Mouse (Mus musculus): ENCODE results near the gene Timm50.

The Timm50 gene

DNA sequence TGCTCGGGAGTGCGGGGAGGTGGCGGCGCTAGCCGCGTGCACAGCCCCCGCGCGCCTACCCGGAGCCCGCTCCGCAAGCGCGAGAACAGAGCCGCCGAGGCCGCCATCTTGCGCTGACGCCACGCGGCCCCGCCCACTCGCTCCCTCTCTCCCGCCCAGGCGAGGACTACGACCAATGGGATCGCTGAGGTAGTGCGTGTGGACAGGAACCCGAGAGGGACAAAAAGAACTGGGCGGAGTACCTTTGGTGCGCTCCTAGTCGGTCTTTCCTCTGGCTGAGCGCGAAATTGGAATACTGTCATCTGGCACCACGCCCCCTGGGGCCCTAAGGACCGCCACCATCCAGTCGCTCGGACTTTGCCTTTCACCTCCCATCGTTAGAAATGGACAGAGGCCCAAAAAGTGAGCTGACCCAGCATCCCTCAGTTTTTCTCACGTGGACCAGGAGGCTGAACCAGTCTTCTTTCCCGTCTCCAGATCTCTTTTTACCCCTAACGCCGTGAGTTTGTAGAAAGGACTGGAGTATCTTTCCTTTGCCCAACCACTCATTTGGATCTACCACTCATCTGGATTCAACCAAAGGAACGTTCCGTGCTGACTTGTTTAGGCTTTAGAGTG lies at the start of gene Timm50:
Gene Timm50 (minus strand): TSS at position 147 of the 618 bp plus-strand sequence.
- DNase-seq, result peak; percentile 97

DNA sequence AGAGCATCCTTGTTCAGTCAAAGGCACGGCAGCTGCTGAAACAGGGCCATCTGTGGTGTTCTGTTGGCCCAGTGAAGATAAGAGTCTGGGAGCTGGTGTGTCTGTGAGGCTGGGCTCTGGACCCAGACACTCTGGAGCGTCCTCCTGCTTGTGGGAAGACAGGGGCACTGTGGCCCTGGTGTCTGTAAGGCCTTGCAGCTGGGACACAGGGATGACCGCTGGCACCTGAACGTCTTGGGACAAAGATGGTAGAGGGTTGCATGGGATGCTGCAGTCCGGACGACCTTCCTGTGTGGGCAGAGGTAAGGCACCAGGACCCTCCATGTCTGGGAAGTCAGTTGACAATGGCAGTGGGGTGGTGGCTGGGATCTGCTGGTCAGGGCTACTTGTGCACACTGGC lies 48.4 kb upstream of the Timm50 start:
- DNase-seq, result no peak

DNA sequence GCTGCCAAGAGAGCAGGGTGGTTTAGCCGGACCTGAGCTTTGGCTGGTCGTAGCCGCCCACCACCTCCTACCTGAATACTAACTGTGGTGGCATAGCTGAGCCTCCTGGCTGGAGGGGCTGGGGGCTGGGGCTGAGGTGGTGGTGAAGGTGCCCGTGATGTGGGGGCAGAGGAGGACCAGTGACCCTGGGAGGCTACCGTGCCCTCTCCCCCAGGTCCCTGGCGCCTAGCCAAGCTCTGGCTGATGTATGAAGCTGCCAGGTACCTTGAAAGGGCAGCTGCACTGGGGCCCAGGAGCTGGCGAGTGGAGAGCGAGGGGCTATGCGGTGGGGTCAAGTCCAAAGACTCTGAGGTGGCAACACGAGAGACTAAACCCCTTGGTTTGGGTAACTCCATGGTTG lies 48.0 kb upstream of the Timm50 start:
- no peak for DNase-seq

DNA sequence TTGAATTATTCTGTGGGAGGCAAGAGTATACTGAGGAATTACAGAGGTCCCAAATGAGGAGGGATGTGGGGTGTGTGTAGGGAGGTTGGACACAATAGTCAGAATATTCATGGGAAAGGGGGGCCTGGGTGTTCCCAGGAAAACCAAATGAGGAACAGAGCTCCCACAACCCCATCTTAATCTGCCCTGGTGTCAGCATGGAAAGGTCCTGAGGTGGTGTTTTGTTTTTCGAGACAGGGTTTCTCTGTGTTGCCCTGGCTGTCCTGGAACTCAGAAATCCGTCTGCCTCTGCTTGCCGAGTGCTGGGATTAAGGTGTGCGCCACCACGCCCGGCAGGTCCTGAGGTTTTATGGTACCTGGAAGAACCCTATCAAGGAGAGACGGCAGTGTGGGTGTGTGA lies 46.6 kb upstream of the Timm50 start:
- no peak for DNase-seq

- DNase-seq, result no peak
These were observed 46.1 kb upstream of the Timm50 start for GRCm38 (mm10) chr7:28357984-28358383.

DNA sequence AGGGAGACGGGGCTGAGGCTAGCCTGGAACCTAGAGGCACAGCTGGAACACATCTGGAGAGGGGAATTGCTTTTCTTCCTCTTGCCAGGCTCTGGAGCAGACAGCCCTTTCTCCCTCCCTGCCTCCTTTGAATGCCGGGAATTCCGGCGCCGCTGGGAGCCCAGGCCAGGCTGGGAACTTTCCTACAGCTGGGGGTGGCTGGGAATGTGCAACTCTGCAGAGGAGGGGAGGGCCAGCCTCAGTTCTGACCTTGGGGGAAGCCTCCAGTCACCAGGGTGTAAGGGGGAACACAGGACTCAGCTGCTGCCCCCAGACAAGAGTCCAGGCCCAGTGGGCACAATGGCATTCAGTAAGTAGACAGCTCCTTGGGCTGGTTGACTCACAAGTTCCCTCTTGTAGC lies 45.1 kb upstream of the Timm50 start:
- DNase-seq, result no peak

- no peak for DNase-seq
These were observed 43.3 kb upstream of the Timm50 start for GRCm38 (mm10) chr7:28355221-28355620.

GRCm38 (mm10) chr7:28354596-28354995 lies 42.7 kb upstream of the Timm50 start:
- DNase-seq, result no peak

DNA sequence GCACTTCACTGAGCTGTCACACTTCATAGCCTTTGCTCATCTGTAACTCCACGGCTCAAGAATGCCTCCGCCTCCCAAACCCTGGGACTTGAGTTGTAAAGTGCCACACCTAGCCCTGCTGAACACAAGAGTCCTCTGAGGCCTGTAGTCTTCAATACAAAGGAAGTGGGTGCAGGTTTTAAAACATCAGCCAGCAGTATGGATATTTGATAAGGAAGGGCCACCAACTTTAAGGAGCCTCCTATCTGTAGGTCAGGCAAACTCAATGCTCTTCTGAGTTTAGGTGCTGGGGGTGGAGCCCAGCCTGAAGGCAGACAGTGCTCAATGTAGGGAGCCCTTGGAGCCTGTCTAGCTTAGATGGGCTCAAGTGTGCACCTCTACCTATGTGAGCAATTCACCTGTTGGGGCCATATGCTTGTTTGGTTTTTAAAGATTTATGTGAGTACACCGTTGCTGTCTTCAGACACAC lies 42.3 kb upstream of the Timm50 start:
- no peak for DNase-seq

GRCm38 (mm10) chr7:28353267-28353666 lies 41.4 kb upstream of the Timm50 start:
- no peak for DNase-seq

GRCm38 (mm10) chr7:28351676-28352191 lies 39.9 kb upstream of the Timm50 start:
- DNase-seq, result no peak

- peak; percentile 96 for DNase-seq
These were observed 38.4 kb upstream of the Timm50 start, which contains the start of gene Rps16 for GRCm38 (mm10) chr7:28350155-28350883. Rps16 (plus strand) TSS chr7:28350652.

DNA sequence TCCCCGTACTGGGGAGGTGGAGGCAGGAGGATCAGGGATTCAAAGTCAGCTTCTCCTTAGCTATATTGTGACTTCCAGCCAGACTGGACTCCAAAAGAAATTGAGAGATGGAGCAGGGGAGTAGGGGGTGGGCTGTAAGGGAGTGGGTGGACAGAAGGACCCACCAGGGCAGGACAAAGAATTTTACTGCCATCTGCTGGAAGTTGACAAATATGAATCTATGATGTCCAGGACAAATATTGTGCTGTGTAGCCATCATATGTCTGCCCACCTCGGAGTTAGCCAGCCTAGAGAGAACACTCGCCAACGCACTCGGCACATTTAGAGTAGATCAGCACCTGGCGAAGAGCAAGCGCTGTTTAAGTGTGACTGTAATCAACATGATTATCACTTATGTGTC lies 36.7 kb upstream of the Timm50 start:
- DNase-seq, result no peak

DNA sequence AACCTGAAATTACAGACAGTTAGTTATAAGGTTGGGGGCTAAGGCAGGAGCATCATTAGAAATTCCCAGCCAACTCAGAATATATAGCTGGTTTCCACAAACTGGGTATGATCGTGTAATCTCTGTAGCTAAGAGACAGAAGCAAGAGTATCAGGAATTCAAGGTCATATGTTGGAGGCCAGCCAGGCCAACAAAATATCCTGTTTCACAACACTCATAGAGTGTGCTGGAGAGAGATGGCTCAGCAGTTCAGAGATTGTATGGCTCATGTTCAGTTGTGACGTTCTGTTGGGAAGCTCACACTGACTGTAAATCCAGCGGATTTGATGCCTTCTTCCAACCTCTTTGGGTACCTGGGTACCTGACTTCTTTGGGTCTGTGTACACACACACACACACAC lies 35.9 kb upstream of the Timm50 start:
- DNase-seq, result no peak

- DNase-seq, result peak; percentile 77
These were observed 32.8 kb upstream of the Timm50 start for GRCm38 (mm10) chr7:28344637-28345036.

- DNase-seq, result no peak
These were observed 29.5 kb upstream of the Timm50 start for GRCm38 (mm10) chr7:28341381-28341780.

DNA sequence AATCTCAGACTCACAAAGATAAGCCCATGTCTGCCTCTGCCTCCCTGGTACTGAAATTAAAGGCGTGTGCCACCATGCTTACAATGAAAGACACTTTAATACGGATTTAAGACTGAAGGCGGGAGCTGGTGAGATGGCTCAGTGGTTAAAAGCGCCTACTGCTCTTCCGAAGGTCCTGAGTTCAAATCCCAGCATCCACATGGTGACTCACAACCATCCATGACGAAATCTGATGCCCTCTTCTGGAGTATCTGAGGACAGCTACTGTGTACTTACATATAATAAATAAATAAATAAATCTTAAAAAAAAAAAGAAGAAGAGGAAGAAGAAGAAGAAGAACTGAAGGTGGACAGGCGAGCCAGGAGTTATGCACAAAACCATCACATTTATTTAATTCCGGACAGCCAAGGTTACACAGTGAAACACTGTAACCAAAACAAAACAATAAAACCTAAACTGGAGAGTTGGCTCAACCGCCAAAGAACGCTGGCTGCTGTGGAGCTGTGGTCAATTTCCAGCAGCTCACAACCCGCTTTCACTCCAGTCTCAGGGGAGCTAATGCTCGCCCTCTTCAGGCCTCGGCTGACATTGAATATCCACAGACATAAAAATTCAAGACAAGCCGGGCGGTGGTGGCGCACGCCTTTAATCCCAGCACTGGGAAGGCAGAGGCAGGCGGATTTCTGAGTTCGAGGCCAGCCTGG lies 27.5 kb upstream of the Timm50 start:
- DNase-seq, result peak; percentile 65

DNA sequence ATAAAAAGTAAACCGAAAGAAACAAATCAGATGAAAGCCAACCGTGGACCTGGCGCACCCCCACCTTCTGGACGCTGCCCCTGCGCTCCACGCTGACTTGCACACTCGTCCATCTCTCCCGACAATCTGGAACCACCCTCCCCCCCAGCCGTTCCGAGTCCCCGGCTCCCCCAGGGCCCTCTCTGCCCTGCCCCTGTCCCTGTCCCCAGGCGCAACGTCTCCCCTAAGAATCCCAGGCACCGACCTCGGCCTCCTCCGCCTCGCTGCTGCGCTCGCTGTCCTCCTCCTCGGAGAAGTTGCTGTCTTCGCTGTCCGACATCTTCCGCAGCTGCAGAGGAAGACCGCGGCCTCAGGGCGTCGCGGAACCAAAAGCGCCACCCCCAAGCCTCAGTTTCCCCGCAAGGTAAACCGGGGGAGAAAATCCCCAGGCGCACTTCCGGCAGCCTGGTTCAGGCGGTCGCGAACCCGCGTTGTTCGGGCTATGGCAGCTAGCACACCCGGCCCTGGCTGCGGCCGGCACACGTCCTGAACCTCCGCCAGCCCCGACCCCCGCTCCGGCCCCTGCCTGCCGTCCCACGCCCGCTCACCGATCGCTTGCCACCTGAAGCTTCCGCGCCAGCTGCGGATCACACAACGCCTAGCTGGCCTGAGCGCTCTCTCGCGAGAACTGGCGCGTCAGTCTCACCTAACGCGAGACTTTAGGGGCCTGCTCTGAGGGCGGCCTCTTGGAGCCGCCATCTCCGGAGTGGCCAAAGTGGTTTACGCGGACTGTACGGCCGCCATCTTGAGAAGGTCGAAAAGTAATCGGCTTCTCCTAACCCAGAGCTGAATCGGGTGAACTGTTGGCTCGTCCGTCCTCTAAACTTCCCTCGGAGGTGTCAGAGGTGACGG lies 26.5 kb upstream of the Timm50 start, which contains the start of gene Supt5:
Gene Supt5 (minus strand): TSS at position 639 of the 891 bp plus-strand sequence.
- DNase-seq, result peak; percentile 97

DNA sequence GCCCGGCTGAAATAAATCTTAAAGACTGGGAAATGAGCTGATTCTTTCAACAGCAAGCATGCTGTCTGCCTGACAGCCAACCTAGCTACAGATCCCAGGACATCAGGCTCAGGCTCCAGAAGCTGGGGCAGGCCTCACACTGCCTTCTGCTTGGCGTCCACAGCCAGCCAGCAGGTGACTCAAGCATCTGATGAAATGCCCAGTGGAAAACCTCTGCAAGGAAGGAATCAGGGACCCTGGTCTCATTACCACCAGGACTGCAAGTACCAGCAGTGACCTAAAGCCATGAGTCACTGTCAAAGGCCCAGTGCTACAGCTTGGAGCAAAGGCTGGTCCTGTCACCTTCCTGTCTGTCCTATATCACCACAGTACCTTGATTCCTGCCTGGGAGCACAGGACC lies 23.6 kb upstream of the Timm50 start:
- no peak for DNase-seq

DNA sequence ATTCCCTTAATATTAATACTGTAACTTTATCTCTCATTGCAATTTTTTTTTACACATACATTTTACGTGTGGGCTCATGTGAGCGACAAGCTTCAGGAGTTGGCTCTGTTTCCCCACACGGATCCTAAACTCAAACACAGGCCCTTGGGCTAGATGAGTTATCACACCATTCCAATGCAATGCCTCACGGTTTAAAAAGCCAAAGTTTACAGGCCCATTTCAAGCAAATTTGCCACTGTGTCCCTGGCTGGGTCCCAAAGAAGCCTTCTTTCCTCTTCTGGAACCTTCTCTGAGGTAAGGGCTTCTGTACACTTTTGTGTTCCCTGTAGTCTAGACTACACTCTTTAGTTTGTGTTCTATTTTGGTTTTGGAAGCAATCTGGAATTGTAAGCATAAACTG lies 22.7 kb upstream of the Timm50 start:
- DNase-seq, result no peak

- no peak for DNase-seq
These were observed 16.4 kb upstream of the Timm50 start for GRCm38 (mm10) chr7:28328260-28328659.

GRCm38 (mm10) chr7:28326457-28326856 lies 14.6 kb upstream of the Timm50 start:
- DNase-seq, result no peak

DNA sequence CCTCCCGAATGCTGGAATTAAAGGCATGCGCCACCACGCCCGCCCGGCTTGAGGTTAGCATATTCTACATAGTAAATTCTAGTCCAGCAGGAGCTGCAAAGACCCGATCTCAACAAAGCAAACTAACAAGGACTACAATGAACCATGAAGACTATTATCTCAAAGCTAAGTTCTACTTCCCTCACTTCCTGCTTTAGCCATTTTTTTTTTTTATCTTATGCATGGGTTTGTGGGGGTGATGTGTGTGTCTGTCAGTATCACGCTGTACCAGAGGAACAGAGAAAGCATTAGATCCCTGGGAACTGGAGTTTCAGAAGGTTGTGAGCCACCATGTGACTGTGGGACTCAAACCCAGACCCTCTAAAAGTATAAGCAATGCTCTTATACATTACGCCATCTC lies 13.4 kb upstream of the Timm50 start:
- DNase-seq, result no peak
